Mouse (Mus musculus) Patski (cell line): Measurements from ENCODE around the gene Tns4. TPM values are rescaled to one million over a fixed set of nuclear protein-coding genes. Genes with fewer than 3 reads are reported as not detected.

Experiments used
- ATAC-seq: fragments of 100-300 bp; one replicate; pipeline ENCODE4 v1.8.0; 2021
- CTCF ChIA-PET: fragments of 350-600 bp; sonication (Branson Sonifier 250); formaldehyde crosslinking; loops from one replicate; lab custom pipeline; 2022; ENCODE audit warnings: inconsistent platforms; lab: Charles Lee
- POLR2A ChIA-PET: fragments of 350-600 bp; sonication (Branson Sonifier 250); formaldehyde crosslinking; loops from one replicate; lab custom pipeline; 2022; ENCODE audit warnings: antibody characterized with exemption, inconsistent platforms; lab: Charles Lee
- DNase-seq: peaks from one replicate; pipeline ENCODE4 v3.0.0-alpha.2; 2011; ENCODE audit warnings: low read depth, low spot score
- H3K27me3 ChIP-seq: fragments of 371-371 bp; one replicate; pipeline ENCODE4 v1.5.1; 2021
- CTCF ChIP-seq: fragments of 100-300 bp; IDR thresholded peaks from one replicate; pipeline ENCODE4 v1.5.1; 2021
- in situ Hi-C: fragments of 300-500 bp; cut with MboI; formaldehyde crosslinking; loops from 3 replicates; pipeline ENCODE4 v1.11.1; 2018; ENCODE audit warnings: low pct_unique_long_range_greater_than_20kb, mixed read lengths
- polyA plus RNA-seq: library from polyadenylated mRNA; unstranded; gene quantifications from one replicate; pipeline ENCODE4 v1.2.3, GENCODE M21; 2021

The Tns4 gene
- polyA plus RNA-seq, 1 experiment from 2014 or later = not detected

- DNase-seq (no peak), ATAC-seq (no peak)
- POLR2A ChIA-PET = no interaction called here
- no peak for TF ChIP-seq CTCF
- in situ Hi-C loops = no loop called here
- peaks cover 5% of the 10 kb centered on the region for H3K27me3 ChIP-seq
- CTCF ChIA-PET = interaction anchor here (1.5 kb wide), 1 partner anchor 10 kb away, joined by 4 read pairs; no protein-coding TSS in a partner anchor
Observed at GRCm38 (mm10) chr11:99055571-99056452, 33.3 kb downstream of the Tns4 start.

GRCm38 (mm10) chr11:99055143-99055542 is 34.0 kb downstream of the Tns4 start:
- H3K27me3 ChIP-seq = peaks cover 5% of the 10 kb centered on the region
- ChIA-PET POLR2A (no interaction called here), CTCF (interaction anchor here (1.5 kb wide), 1 partner anchor 9 kb away, joined by 4 read pairs; no protein-coding TSS in a partner anchor)
- DNase-seq = no peak
- in situ Hi-C loops = no loop called here
- TF ChIP-seq CTCF = no peak
- no peak for ATAC-seq

DNA sequence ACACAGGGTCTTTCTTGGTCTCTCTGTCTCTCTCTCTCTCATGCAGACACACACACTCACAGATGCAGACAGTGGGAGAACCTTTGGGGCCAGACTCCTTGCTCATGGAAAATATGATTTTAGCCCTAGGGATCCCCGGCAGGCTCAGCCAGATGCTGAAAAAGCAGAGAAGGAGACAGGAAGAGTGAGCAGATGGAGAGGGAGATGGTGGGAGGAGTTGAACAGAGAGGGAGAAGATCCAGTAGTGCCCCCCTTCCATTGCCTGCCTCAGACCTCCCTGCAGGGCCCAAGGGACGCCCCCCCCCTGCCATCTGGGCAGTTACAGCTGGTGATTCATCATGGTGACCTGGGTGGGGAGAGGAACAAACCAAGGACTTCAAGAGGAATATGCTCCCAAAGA is 41.5 kb downstream of the Tns4 start:
- in situ Hi-C loops = loop anchor here (5.0 kb wide), 1 partner anchor 65 kb away; no protein-coding TSS in a partner anchor
- no peak for TF ChIP-seq CTCF
- ATAC-seq = no peak
- no peak for DNase-seq
- POLR2A ChIA-PET = no interaction called here
- CTCF ChIA-PET = interaction anchor here (2.3 to 2.7 kb wide), 2 partner anchors 12 to 18 kb away, joined by 5 to 8 read pairs; no protein-coding TSS in a partner anchor
- peaks cover 9% of the 10 kb centered on the region for H3K27me3 ChIP-seq

- in situ Hi-C loops = loop anchor here (5.0 kb wide), 1 partner anchor 65 kb away; no protein-coding TSS in a partner anchor
- TF ChIP-seq CTCF = no peak
- ATAC-seq (no peak), DNase-seq (no peak)
- H3K27me3 ChIP-seq = peaks cover 9% of the 10 kb centered on the region
- ChIA-PET CTCF (interaction anchor here (1.4 to 2.7 kb wide), 2 partner anchors 19 to 25 kb away, joined by 3 to 8 read pairs; no protein-coding TSS in a partner anchor), POLR2A (no interaction called here)
Observed at GRCm38 (mm10) chr11:99047120-99047519, 42.0 kb downstream of the Tns4 start.

DNA sequence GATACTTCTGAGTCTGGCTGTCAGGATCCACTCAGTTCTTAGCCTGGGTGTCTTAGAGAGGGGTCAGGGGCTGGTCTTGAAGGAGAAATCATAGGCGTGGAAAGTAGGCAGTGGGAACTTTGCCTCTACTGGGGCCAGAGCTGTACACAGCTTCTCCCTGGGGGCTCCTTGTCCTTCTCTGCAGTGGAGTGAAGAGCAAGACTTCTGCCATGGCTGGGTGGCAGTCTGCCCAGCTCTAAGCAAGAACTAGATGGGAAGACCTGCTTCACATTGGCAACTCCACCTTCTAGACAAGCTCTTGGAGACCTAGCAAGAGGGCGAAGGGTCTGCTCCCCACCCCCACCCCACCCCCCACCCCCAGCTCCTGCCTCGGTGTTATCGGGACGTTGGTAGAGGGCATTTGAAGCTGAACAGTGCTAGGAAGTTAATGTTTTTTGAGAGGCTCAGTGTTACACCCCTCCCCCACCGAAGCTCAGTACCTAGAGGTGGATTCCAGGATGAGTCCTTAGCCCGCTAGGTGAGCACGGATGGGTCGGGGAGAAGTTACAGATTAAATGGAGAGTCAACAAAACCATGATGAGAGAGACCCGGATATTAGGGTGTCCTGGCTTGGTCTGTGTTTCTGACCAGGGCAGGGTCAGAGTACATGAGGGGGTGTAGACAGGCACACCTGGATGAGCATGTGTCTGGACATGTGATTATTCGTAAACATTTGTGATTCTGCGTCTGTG is 43.8 kb downstream of the Tns4 start:
- POLR2A ChIA-PET = interaction anchor here (0.6 kb wide), 2 partner anchors 54 to 105 kb away, joined by 3 to 4 read pairs; no protein-coding TSS in a partner anchor
- in situ Hi-C loops = loop anchor here (5.0 kb wide), 1 partner anchor 67 kb away; no protein-coding TSS in a partner anchor

DNA sequence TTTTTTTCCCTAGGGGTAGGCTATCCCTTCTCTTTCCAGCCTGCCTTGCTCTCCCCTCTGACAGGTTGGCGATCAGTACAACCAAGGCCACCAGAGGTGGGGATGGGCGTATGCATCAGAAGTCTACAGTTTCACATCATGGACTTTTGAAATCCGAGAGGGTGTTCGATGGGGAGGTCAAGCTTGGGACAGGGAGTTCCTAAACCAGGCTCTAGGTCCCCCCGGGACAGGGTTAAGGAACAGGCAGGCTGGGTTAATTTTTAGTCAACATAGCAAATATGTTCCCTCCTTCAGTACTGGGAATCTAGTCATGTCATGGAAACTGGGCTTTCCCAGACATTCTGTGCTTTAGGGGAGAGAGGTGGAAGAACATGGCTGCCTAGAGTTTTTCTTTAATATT is 44.8 kb downstream of the Tns4 start:
- in situ Hi-C loops = no loop called here
- DNase-seq = no peak
- no peak for ATAC-seq
- ChIA-PET CTCF (no interaction called here), POLR2A (interaction anchor here (0.6 kb wide), 2 partner anchors 56 to 92 kb away, joined by 4 to 9 read pairs; no protein-coding TSS in a partner anchor)
- TF ChIP-seq CTCF = no peak
- peaks cover 5% of the 10 kb centered on the region for H3K27me3 ChIP-seq

More for the DNA sequence above, 43.8 kb downstream of the Tns4 start:
- H3K27me3 ChIP-seq = peaks cover 9% of the 10 kb centered on the region
- TF ChIP-seq CTCF = no peak
- ATAC-seq (no peak), DNase-seq (no peak)
- CTCF ChIA-PET = interaction anchor here (1.2 to 2.7 kb wide), 4 partner anchors 10 to 126 kb away, joined by 3 to 8 read pairs (median 4); no protein-coding TSS in a partner anchor

- ChIA-PET CTCF (no interaction called here), POLR2A (interaction anchor here (0.6 kb wide), 1 partner anchor 91 kb away, joined by 9 read pairs; no protein-coding TSS in a partner anchor)
- TF ChIP-seq CTCF = no peak
- ATAC-seq = no peak
- H3K27me3 ChIP-seq = no peaks in the 10 kb centered on the region
- no peak for DNase-seq
- in situ Hi-C loops = no loop called here
Observed at GRCm38 (mm10) chr11:99043632-99044031, 45.5 kb downstream of the Tns4 start.

DNA sequence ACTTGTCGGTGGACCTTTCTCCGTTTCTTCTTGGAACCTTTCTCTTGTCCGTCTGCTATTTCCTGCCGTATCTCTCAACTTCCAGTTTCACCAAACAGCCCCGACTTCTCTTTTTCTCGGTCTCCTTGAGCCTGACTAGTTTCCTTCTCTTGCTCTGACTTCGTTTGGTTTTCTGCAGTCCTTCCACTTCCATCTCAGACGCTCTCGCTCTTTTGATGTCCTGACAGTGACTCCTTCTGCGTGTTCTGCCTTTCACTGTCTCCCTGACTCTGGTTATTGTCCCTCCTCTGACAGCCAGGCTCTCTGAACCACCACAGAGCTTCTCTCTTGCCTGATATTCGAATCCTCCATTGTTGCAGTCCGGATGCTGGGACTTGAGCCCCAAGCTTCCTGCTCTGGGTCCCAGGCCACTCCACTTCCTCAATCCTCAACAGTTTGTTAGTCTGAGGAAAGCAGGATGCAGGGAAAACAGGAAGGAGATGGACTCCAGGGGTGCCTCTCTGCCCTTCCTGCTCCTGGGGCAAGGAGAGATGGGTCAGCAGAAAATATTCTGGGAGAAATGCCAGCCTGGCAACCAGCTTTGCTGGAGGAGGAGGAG is 46.2 kb downstream of the Tns4 start:
- POLR2A ChIA-PET = no interaction called here
- no peaks in the 10 kb centered on the region for H3K27me3 ChIP-seq
- in situ Hi-C loops = no loop called here

GRCm38 (mm10) chr11:99041841-99042780 is 47.0 kb downstream of the Tns4 start:
- ATAC-seq (no peak), DNase-seq (no peak)
- ChIA-PET CTCF (interaction anchor here (0.8 to 1.2 kb wide), 2 partner anchors 103 to 107 kb away, joined by 3 read pairs; no protein-coding TSS in a partner anchor), POLR2A (no interaction called here)
- TF ChIP-seq CTCF = no peak
- in situ Hi-C loops = no loop called here
- H3K27me3 ChIP-seq = no peaks in the 10 kb centered on the region

More for the DNA sequence above, 46.2 kb downstream of the Tns4 start:
- CTCF ChIA-PET = no interaction called here
- TF ChIP-seq CTCF = no peak
- no peak for DNase-seq
- no peak for ATAC-seq
